Mouse (Mus musculus): ENCODE measurements at regions not wholly inside any gene's neighbourhood (a gene's known extent, or its start where the extent isn't known, plus 50 kb on each side); places are given as distances from the start of the nearest gene placed in this dataset.

DNA sequence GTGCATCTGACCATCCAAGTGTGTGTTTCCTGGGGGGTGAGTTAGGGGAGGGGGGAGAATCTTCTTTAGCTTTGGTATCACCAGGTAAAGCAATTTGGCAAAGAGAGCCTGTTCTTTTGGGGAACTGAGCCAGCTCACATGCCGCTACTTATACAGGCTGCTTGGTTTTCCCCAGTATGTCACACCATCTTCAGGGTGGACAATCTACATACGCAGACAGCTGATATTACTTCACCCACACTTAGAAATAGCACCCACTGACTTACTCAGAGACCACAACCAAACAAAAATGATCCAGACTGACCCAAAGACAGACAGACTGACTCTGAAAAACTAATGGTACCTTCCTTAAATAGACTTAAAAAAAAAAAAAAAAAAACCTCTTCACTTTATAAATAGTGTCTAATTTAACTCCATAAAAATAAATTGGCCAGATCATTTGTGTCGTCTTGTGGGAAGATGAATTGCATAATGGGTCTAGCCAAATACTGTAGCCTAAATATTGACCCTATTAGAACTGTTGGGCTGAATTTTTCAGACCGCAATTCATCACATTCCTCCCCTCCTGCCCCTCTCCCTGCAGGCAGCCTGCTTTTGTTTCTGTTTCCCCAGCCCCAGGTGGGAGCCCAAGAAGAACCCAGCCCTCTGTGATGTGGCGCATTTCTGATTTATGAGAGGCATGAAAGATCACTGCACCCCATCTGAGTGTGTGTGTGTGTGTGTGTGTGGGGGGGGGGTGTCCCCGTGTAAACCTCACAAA is 79.0 kb downstream of the Gm10260 start:
- no peak for ATAC-seq (ENCODE audit: low read depth)
- no peak overlapping the region for H3K27ac ChIP-seq (ENCODE audit: low read depth, low read length)
- H3K4me3 ChIP-seq (ENCODE audit: low read depth, low read length): no peak overlapping the region
- no peaks in the 10 kb centered on the region for H3K27me3 ChIP-seq (ENCODE audit: control insufficient read depth, insufficient read depth, low read length)
- no peaks in the 10 kb centered on the region for H3K4me1 ChIP-seq (ENCODE audit: control insufficient read depth, insufficient read depth, low read length)
- H3K9ac ChIP-seq (replicated peaks; ENCODE audit: low read depth, low read length): no peak overlapping the region
- no peaks in the 10 kb centered on the region for H3K9me3 ChIP-seq (ENCODE audit: control insufficient read depth, low read length)
- H3K36me3 ChIP-seq (ENCODE audit: control insufficient read depth, insufficient read depth, low read length): no peaks in the 10 kb centered on the region
- WGBS: 30% methylated on average over 6 of the region's 6 CpGs
- H3K4me2 ChIP-seq (ENCODE audit: low read depth, low read length): no peak overlapping the region

DNA sequence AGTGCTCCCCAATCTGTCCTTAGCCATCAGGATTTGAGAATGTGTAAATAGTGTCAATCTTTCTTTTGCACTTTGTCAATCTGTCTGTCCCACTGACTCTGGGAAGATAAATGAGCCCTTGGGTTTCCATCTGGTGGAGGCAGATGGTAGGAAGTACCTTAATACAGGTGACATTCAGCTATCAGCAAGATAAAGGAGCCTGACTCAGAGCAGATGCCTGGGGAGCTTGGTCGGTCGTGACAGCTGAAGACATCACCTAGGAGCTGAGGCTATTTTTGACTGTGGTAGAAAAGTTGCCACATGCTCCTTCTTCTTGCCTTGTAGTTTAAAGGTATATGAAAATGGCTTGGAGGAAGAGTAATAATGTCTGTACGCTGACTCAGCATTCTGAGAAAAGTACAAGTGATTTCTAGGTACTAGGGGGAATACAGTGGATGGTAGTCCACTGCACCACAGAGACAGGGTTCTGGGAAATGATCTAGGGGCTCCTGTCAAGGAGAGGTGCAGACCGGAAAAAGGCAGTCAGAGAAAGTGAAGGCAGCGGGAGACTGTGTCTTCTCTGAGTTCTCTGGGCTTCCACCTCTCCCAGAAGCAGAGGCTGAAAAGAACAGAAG is 80.0 kb downstream of the Gm10260 start:
- Histone ChIP-seq H3K27me3 (ENCODE audit: control insufficient read depth, insufficient read depth, low read length) (no peaks in the 10 kb centered on the region), H3K4me2 (ENCODE audit: low read depth, low read length) (no peak overlapping the region), H3K27ac (ENCODE audit: low read depth, low read length) (no peak overlapping the region), H3K9ac (replicated peaks; ENCODE audit: low read depth, low read length) (no peak overlapping the region), H3K9me3 (ENCODE audit: control insufficient read depth, low read length) (no peaks in the 10 kb centered on the region), H3K4me1 (ENCODE audit: control insufficient read depth, insufficient read depth, low read length) (no peaks in the 10 kb centered on the region), H3K36me3 (ENCODE audit: control insufficient read depth, insufficient read depth, low read length) (no peaks in the 10 kb centered on the region), H3K4me3 (ENCODE audit: low read depth, low read length) (no peak overlapping the region)
- ATAC-seq (ENCODE audit: low read depth): no peak
- 82% methylated on average over 5 of the region's 5 CpGs for WGBS

DNA sequence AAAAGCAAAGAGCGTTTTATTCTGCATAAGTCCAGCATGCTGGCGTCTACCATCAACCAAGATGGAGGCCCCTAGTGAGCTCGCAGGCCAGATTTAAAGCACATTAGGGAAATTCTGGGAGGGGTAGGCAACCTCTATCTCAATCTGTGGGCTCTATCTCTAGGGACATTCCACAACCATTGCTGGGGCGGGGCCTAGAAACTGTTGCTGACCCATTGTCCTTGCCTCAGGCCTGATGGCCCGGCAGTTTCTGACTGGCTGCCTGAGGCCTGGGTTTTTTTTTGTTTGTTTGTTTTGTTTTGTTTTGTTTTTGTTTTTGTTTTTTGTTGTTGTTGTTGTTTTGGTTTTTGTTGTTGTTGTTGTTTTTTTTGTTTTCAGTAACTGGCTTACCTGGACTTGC is 81.4 kb downstream of the Gm10260 start:
- Histone ChIP-seq H3K9ac (replicated peaks; ENCODE audit: low read depth, low read length) (no peak overlapping the region), H3K27ac (ENCODE audit: low read depth, low read length) (no peak overlapping the region), H3K9me3 (ENCODE audit: control insufficient read depth, low read length) (no peaks in the 10 kb centered on the region), H3K4me3 (ENCODE audit: low read depth, low read length) (no peak overlapping the region), H3K36me3 (ENCODE audit: control insufficient read depth, insufficient read depth, low read length) (no peaks in the 10 kb centered on the region), H3K4me1 (ENCODE audit: control insufficient read depth, insufficient read depth, low read length) (no peaks in the 10 kb centered on the region), H3K4me2 (ENCODE audit: low read depth, low read length) (no peak overlapping the region), H3K27me3 (ENCODE audit: control insufficient read depth, insufficient read depth, low read length) (no peaks in the 10 kb centered on the region)
- ATAC-seq (ENCODE audit: low read depth): no peak
- WGBS: 75% methylated on average over 5 of the region's 5 CpGs

DNA sequence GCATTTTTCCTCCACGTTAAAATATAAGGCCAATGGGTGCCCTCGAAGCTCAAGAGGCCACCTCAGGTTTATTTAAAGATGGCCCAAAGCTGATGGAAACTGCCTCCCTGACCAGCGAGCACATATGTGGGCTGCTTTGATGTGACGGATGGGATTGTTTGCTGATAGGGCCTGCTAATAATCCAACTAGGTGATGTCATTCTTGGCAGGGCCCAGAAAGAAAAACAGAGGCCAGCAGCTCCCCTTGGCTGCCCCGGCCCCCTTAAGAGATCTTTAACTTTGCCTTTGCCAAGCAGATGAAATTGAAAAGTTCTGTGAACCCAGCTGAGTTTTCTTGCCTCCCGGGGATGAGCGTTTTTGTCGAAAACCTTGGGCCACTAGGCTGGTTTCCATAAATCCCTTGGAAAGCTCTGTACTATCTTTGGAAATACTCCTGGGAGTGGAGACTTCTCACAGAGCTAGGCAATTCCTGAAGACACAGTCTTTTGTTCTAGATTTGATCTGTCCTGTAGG is 83.8 kb downstream of the Gm10260 start:
- H3K4me2 ChIP-seq (ENCODE audit: low read depth, low read length): no peak overlapping the region
- no peak overlapping the region for H3K9ac ChIP-seq (replicated peaks; ENCODE audit: low read depth, low read length)
- no peak overlapping the region for H3K4me3 ChIP-seq (ENCODE audit: low read depth, low read length)
- no peaks in the 10 kb centered on the region for H3K9me3 ChIP-seq (ENCODE audit: control insufficient read depth, low read length)
- H3K27ac ChIP-seq (ENCODE audit: low read depth, low read length): no peak overlapping the region
- no peaks in the 10 kb centered on the region for H3K27me3 ChIP-seq (ENCODE audit: control insufficient read depth, insufficient read depth, low read length)
- WGBS: 78% methylated on average over 8 of the region's 8 CpGs
- no peaks in the 10 kb centered on the region for H3K36me3 ChIP-seq (ENCODE audit: control insufficient read depth, insufficient read depth, low read length)
- no peak for ATAC-seq (ENCODE audit: low read depth)
- 0 out of 2 replicates have a peak, but pooled peaks cover 6% of the 10 kb centered on the region for H3K4me1 ChIP-seq (ENCODE audit: control insufficient read depth, insufficient read depth, low read length)

DNA sequence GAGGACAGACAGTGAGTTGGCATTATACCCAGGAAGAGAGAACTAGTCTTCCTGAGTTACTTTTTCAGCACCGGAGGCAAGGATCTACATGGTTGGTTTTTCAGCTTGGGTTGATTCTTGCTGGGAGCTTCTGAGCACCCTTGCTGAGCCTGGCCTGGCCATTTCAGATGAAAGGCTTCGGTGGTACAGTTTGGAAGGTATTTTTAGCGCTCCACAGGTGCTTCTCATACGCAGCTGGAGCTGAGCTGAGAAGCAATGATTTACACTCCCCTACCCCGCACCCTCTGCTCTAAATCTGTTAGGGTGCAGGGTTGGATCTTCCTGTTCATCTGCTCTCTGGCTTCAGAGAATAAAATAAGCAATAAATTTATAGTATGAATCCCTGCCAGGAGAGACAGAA is 87.3 kb downstream of the Gm10260 start:
- Histone ChIP-seq H3K4me2 (ENCODE audit: low read depth, low read length) (no peak overlapping the region), H3K27me3 (ENCODE audit: control insufficient read depth, insufficient read depth, low read length) (no peaks in the 10 kb centered on the region), H3K27ac (ENCODE audit: low read depth, low read length) (no peak overlapping the region), H3K4me1 (ENCODE audit: control insufficient read depth, insufficient read depth, low read length) (0 out of 2 replicates have a peak, but pooled peaks cover 6% of the 10 kb centered on the region), H3K36me3 (ENCODE audit: control insufficient read depth, insufficient read depth, low read length) (no peaks in the 10 kb centered on the region), H3K9me3 (ENCODE audit: control insufficient read depth, low read length) (no peaks in the 10 kb centered on the region), H3K4me3 (ENCODE audit: low read depth, low read length) (no peak overlapping the region), H3K9ac (replicated peaks; ENCODE audit: low read depth, low read length) (no peak overlapping the region)
- no peak for ATAC-seq (ENCODE audit: low read depth)
- 79% methylated on average over 5 of the region's 5 CpGs for WGBS

DNA sequence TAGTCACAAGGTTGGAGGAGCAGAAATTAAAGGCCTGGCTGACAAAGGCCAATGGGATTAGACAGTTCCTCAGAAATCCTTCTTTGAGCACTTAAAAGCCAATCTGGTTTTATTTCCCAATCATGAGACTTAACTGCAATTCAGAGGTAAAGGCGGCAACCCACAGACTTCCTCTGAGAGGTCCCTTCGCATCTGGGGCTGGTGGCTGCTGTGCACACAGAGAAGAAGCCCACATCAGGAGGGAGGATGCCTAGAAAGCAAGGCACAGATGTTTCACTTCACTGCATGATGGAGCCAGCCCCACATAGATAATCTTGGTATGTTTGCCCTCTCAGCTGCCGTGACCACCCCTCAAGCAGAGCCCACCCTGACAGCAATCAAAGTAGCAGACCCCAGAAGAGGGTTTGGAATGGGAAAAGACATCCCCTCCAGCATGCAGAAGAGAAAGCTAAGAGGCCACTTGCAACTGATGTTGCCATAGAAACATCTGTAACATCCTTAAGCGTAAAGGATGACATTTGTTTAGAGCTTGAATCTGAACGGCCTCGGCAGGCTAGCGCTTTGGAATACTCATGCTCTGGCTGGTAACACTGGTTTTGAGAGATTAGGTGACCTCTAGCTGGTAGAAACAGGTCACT is 88.3 kb downstream of the Gm10260 start:
- WGBS: 56% methylated on average over 7 of the region's 7 CpGs
- Histone ChIP-seq H3K9me3 (ENCODE audit: control insufficient read depth, low read length) (no peaks in the 10 kb centered on the region), H3K4me3 (ENCODE audit: low read depth, low read length) (no peak overlapping the region), H3K9ac (replicated peaks; ENCODE audit: low read depth, low read length) (no peak overlapping the region), H3K27me3 (ENCODE audit: control insufficient read depth, insufficient read depth, low read length) (no peaks in the 10 kb centered on the region), H3K27ac (ENCODE audit: low read depth, low read length) (no peak overlapping the region), H3K4me1 (ENCODE audit: control insufficient read depth, insufficient read depth, low read length) (0 out of 2 replicates have a peak, but pooled peaks cover 6% of the 10 kb centered on the region), H3K36me3 (ENCODE audit: control insufficient read depth, insufficient read depth, low read length) (no peaks in the 10 kb centered on the region), H3K4me2 (ENCODE audit: low read depth, low read length) (no peak overlapping the region)
- ATAC-seq (ENCODE audit: low read depth): no peak

DNA sequence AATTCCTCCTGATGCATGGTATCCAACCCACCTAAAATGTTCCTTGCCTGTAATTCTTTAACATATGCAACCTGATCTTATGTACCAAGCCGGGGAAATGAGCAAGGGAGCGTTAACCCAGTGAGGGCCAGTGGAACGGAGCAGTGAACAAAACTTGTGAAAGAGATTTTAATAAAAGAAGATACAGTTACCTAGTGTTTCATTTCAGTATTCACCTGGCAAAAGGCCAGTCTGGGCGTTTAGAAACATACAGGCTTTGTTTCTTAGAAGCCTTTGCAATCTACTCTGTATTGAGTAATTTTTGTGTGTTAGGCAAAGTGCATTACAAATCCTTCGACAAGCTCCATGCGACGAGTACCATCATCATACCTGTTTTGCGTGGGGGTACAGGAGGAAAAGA is 91.1 kb downstream of the Gm10260 start:
- no peak overlapping the region for H3K27ac ChIP-seq (ENCODE audit: low read depth, low read length)
- no peaks in the 10 kb centered on the region for H3K9me3 ChIP-seq (ENCODE audit: control insufficient read depth, low read length)
- no peaks in the 10 kb centered on the region for H3K36me3 ChIP-seq (ENCODE audit: control insufficient read depth, insufficient read depth, low read length)
- 87% methylated on average over 8 of the region's 8 CpGs for WGBS
- no peak overlapping the region for H3K4me2 ChIP-seq (ENCODE audit: low read depth, low read length)
- no peak overlapping the region for H3K4me3 ChIP-seq (ENCODE audit: low read depth, low read length)
- H3K4me1 ChIP-seq (ENCODE audit: control insufficient read depth, insufficient read depth, low read length): 0 out of 2 replicates have a peak, but pooled peaks cover 6% of the 10 kb centered on the region
- H3K27me3 ChIP-seq (ENCODE audit: control insufficient read depth, insufficient read depth, low read length): no peaks in the 10 kb centered on the region
- no peak overlapping the region for H3K9ac ChIP-seq (replicated peaks; ENCODE audit: low read depth, low read length)
- ATAC-seq (ENCODE audit: low read depth): no peak

DNA sequence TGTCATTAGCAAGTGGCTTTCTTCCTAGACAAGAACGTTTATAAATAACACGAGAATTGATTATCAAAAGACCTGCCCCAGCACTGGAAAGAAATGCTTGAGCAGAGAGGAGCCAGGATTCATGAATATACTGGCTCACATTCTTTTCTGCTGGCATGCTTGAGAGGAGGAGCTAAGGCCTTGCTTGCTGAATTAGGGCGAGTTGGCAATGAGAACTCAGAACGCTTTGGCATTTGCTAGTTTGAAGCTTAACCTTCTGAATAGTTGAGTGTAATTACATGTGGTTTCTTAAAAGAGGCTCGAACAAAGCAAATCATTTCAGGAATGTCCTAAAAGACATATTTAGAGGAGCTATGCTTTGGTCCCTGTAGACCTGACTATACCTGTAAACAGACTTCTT is 91.5 kb downstream of the Gm10260 start:
- Histone ChIP-seq H3K9me3 (ENCODE audit: control insufficient read depth, low read length) (no peaks in the 10 kb centered on the region), H3K36me3 (ENCODE audit: control insufficient read depth, insufficient read depth, low read length) (no peaks in the 10 kb centered on the region), H3K27ac (ENCODE audit: low read depth, low read length) (no peak overlapping the region), H3K4me3 (ENCODE audit: low read depth, low read length) (no peak overlapping the region), H3K27me3 (ENCODE audit: control insufficient read depth, insufficient read depth, low read length) (no peaks in the 10 kb centered on the region), H3K4me2 (ENCODE audit: low read depth, low read length) (no peak overlapping the region), H3K4me1 (ENCODE audit: control insufficient read depth, insufficient read depth, low read length) (0 out of 2 replicates have a peak, but pooled peaks cover 6% of the 10 kb centered on the region), H3K9ac (replicated peaks; ENCODE audit: low read depth, low read length) (no peak overlapping the region)
- ATAC-seq (ENCODE audit: low read depth): no peak
- 61% methylated on average over 5 of the region's 5 CpGs for WGBS

DNA sequence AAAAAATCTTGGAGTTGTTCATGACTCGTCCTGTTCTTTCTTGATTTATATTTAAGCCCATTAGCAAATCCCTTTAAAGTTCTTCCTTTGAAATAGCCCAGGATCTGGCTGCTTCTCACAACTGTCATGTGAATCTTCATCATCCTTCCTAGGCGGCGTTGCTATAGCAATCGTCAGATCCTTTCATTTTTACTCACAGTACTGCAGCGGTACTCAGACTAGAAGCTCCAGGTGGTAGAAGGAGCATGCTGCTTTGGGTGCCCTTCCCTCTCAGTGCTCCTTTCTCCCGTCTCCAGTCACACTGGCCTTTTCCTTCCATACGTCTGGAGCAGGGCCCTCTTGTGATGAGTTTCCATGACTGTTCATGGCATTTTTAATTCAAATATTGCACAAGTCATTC is 93.1 kb downstream of the Gm10260 start:
- H3K4me3 ChIP-seq (ENCODE audit: low read depth, low read length): no peak overlapping the region
- WGBS: 79% methylated on average over 7 of the region's 7 CpGs
- H3K4me1 ChIP-seq (ENCODE audit: control insufficient read depth, insufficient read depth, low read length): 0 out of 2 replicates have a peak, but pooled peaks cover 5% of the 10 kb centered on the region
- H3K9me3 ChIP-seq (ENCODE audit: control insufficient read depth, low read length): no peaks in the 10 kb centered on the region
- H3K27ac ChIP-seq (ENCODE audit: low read depth, low read length): no peak overlapping the region
- no peak for ATAC-seq (ENCODE audit: low read depth)
- no peaks in the 10 kb centered on the region for H3K27me3 ChIP-seq (ENCODE audit: control insufficient read depth, insufficient read depth, low read length)
- H3K4me2 ChIP-seq (ENCODE audit: low read depth, low read length): no peak overlapping the region
- H3K36me3 ChIP-seq (ENCODE audit: control insufficient read depth, insufficient read depth, low read length): no peaks in the 10 kb centered on the region
- no peak overlapping the region for H3K9ac ChIP-seq (replicated peaks; ENCODE audit: low read depth, low read length)
